Mouse (Mus musculus): ENCODE data around the gene Il17rd. TPM values are rescaled to one million over a fixed set of nuclear protein-coding genes. Genes with fewer than 3 reads are reported as not detected.

Il17rd gene
- polyA plus RNA-seq, 2 experiments: 6.0 to 15.4 TPM

- TF ChIP-seq POLR2A (IDR thresholded peaks at IDR 0.05; ENCODE audit: borderline replicate concordance, extremely low read depth, insufficient read depth, insufficient read length): no peak
- no peaks in the 10 kb centered on the region for H3K9me3 ChIP-seq (ENCODE audit: control insufficient read depth, low read length)
- peak overlapping the region; percentile 93 for H3K27ac ChIP-seq (replicated peaks; ENCODE audit: low read depth, low read length)
- no peak for DNase-seq (ENCODE audit: low spot score)
- peak overlapping the region; percentile 21; the same call in 1 of the 2 replicates for H3K4me2 ChIP-seq (replicated peaks; ENCODE audit: low read depth, low read length, severe bottlenecking)
- ATAC-seq (ENCODE audit: low FRiP score, low read depth): 0 out of 2 replicates have a peak, but pooled peaks have one; percentile 20
- H3K9ac ChIP-seq (ENCODE audit: low read depth, low read length, severe bottlenecking): peak overlapping the region; percentile 28
- peaks cover 66% of the 10 kb centered on the region for H3K4me1 ChIP-seq (ENCODE audit: control insufficient read depth, insufficient read depth, low read length)
- no peaks in the 10 kb centered on the region for H3K36me3 ChIP-seq (ENCODE audit: control insufficient read depth, insufficient read depth, low read length)
- no peaks in the 10 kb centered on the region for H3K27me3 ChIP-seq (ENCODE audit: control insufficient read depth, insufficient read depth, low read length)
- H3K4me3 ChIP-seq (replicated peaks; ENCODE audit: low read length): no peak overlapping the region
- WGBS: 9% methylated on average over 9 of the region's 9 CpGs
Observed at GRCm38 (mm10) chr14:27066171-27066929, 27.6 kb downstream of the Il17rd start.

- WGBS: 11% methylated on average over 6 of the region's 6 CpGs
- Histone ChIP-seq H3K27me3 (ENCODE audit: control insufficient read depth, insufficient read depth, low read length) (no peaks in the 10 kb centered on the region), H3K9ac (ENCODE audit: low read depth, low read length, severe bottlenecking) (no peak overlapping the region; the same call in 1 of the 2 replicates), H3K36me3 (ENCODE audit: control insufficient read depth, insufficient read depth, low read length) (no peaks in the 10 kb centered on the region), H3K4me3 (replicated peaks; ENCODE audit: low read length) (no peak overlapping the region), H3K9me3 (ENCODE audit: control insufficient read depth, low read length) (no peaks in the 10 kb centered on the region), H3K4me1 (ENCODE audit: control insufficient read depth, insufficient read depth, low read length) (peaks cover 82% of the 10 kb centered on the region), H3K27ac (replicated peaks; ENCODE audit: low read depth, low read length) (peak overlapping the region; percentile 93), H3K4me2 (replicated peaks; ENCODE audit: low read depth, low read length, severe bottlenecking) (peak overlapping the region; percentile 29; the same call in 1 of the 2 replicates)
- TF ChIP-seq POLR2A (IDR thresholded peaks at IDR 0.05; ENCODE audit: borderline replicate concordance, extremely low read depth, insufficient read depth, insufficient read length): no peak
- ATAC-seq (ENCODE audit: low FRiP score, low read depth) (peak; percentile 87), DNase-seq (ENCODE audit: low spot score) (peak; percentile 92)
Observed at GRCm38 (mm10) chr14:27067866-27068271, 29.1 kb downstream of the Il17rd start.

DNA sequence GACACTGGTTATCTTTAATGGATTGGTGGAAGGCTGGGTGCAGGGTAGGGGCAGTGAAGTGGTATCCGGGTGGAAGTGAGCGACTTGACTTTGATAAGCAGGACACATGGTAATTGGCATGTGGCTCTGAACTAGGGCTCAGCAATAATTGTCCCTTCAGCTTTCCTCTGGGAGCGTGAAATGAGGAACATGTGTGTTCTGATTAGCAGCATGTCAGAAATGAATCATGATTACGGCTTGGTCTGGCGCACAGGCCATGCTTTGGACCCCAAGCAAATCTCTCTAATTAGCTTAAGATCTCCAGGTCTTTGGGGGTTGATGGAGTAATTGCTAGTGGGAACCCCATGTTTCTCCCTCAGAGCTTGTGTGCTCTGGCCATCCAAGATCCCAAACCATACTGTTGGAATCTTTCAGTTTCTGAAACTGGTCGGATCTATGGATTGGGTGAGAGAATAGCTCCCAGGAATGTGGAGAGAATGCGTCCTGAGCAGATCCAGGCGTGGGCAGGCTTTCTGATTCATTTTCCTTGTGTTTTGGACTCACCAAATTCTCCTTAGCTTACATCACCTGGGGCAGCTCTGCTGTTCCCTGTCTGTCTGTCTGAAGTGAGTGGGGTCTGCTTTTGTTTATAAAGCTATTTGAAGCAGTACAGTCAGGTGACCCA lies 30.8 kb downstream of the Il17rd start:
- H3K4me3 ChIP-seq (replicated peaks; ENCODE audit: low read length): no peak overlapping the region
- no peaks in the 10 kb centered on the region for H3K36me3 ChIP-seq (ENCODE audit: control insufficient read depth, insufficient read depth, low read length)
- no peak for TF ChIP-seq POLR2A (IDR thresholded peaks at IDR 0.05; ENCODE audit: borderline replicate concordance, extremely low read depth, insufficient read depth, insufficient read length)
- 20% methylated on average over 8 of the region's 8 CpGs for WGBS
- H3K4me2 ChIP-seq (replicated peaks; ENCODE audit: low read depth, low read length, severe bottlenecking): peak overlapping the region; percentile 10; the same call in 1 of the 2 replicates
- H3K27me3 ChIP-seq (ENCODE audit: control insufficient read depth, insufficient read depth, low read length): no peaks in the 10 kb centered on the region
- no peak for ATAC-seq (ENCODE audit: low FRiP score, low read depth)
- no peak overlapping the region for H3K9ac ChIP-seq (ENCODE audit: low read depth, low read length, severe bottlenecking)
- DNase-seq (ENCODE audit: low spot score): no peak
- H3K4me1 ChIP-seq (ENCODE audit: control insufficient read depth, insufficient read depth, low read length): peaks cover 90% of the 10 kb centered on the region
- no peaks in the 10 kb centered on the region for H3K9me3 ChIP-seq (ENCODE audit: control insufficient read depth, low read length)
- peak overlapping the region; percentile 93 for H3K27ac ChIP-seq (replicated peaks; ENCODE audit: low read depth, low read length)

DNA sequence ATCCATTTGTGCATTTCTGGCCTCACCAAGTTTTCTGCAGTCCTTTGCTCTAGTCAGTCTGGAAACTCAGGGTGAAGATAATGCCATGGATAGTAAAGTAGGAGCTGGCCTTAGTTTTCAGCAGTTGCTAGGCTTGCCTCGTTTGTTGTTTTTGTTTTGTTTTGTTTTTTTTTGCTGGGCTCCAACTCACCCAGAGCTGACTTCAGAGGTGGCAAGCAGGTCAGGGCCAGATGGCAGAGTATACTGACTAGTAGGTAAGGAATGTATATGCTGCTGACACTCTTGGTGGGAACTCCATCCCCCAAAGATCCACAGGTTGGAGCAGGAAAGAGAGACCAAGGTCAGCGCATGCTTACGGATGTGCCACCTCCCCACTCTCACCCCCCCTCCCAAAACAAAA lies 31.4 kb downstream of the Il17rd start:
- Histone ChIP-seq H3K4me1 (ENCODE audit: control insufficient read depth, insufficient read depth, low read length) (peaks cover 95% of the 10 kb centered on the region), H3K36me3 (ENCODE audit: control insufficient read depth, insufficient read depth, low read length) (no peaks in the 10 kb centered on the region), H3K9ac (ENCODE audit: low read depth, low read length, severe bottlenecking) (no peak overlapping the region), H3K27me3 (ENCODE audit: control insufficient read depth, insufficient read depth, low read length) (no peaks in the 10 kb centered on the region), H3K9me3 (ENCODE audit: control insufficient read depth, low read length) (no peaks in the 10 kb centered on the region), H3K27ac (replicated peaks; ENCODE audit: low read depth, low read length) (peak overlapping the region; percentile 93), H3K4me3 (replicated peaks; ENCODE audit: low read length) (no peak overlapping the region), H3K4me2 (replicated peaks; ENCODE audit: low read depth, low read length, severe bottlenecking) (peak overlapping the region; percentile 10; the same call in 1 of the 2 replicates)
- no peak for ATAC-seq (ENCODE audit: low FRiP score, low read depth)
- DNase-seq (ENCODE audit: low spot score): no peak
- WGBS: 7% methylated on average over 3 of the region's 3 CpGs
- TF ChIP-seq POLR2A (IDR thresholded peaks at IDR 0.05; ENCODE audit: borderline replicate concordance, extremely low read depth, insufficient read depth, insufficient read length): no peak

DNA sequence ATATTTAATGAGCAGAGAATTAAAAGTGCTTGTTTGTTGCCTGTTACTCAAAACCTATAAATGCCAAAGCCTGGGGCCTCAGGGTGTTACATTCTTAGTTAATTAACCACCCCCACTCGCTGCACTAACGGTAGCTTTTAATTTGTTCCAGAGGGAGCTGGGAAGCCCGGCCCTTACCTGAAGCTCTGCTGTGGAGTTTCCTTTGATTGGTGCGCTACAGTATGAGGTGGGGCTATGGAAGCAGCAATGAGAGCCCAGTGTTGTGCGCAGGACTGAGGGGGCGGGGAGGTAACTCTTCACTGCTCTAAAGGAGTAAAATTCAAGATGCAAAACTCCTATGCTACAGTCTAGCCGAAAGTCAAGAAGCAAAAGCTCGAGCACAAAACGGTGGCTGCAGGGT lies 32.0 kb downstream of the Il17rd start:
- no peaks in the 10 kb centered on the region for H3K9me3 ChIP-seq (ENCODE audit: control insufficient read depth, low read length)
- ATAC-seq (ENCODE audit: low FRiP score, low read depth): no peak
- H3K9ac ChIP-seq (ENCODE audit: low read depth, low read length, severe bottlenecking): no peak overlapping the region
- H3K4me2 ChIP-seq (replicated peaks; ENCODE audit: low read depth, low read length, severe bottlenecking): peak overlapping the region; percentile 22
- DNase-seq (ENCODE audit: low spot score): peak; percentile 41
- WGBS: 5% methylated on average over 9 of the region's 9 CpGs
- no peaks in the 10 kb centered on the region for H3K27me3 ChIP-seq (ENCODE audit: control insufficient read depth, insufficient read depth, low read length)
- peak overlapping the region; percentile 93 for H3K27ac ChIP-seq (replicated peaks; ENCODE audit: low read depth, low read length)
- no peaks in the 10 kb centered on the region for H3K36me3 ChIP-seq (ENCODE audit: control insufficient read depth, insufficient read depth, low read length)
- H3K4me3 ChIP-seq (replicated peaks; ENCODE audit: low read length): no peak overlapping the region
- peaks cover 96% of the 10 kb centered on the region for H3K4me1 ChIP-seq (ENCODE audit: control insufficient read depth, insufficient read depth, low read length)
- no peak for TF ChIP-seq POLR2A (IDR thresholded peaks at IDR 0.05; ENCODE audit: borderline replicate concordance, extremely low read depth, insufficient read depth, insufficient read length)
